Mouse (Mus musculus) kidney, embryonic 16.5 days (tissue): Measurements from ENCODE around the gene Amn1. TPM values are rescaled to one million over a fixed set of nuclear protein-coding genes. Genes with fewer than 3 reads are reported as not detected.
"Not testable (repeated sequence)": the region's sequence is repeated elsewhere in the genome, so short reads cannot be mapped to it uniquely, and the experiment has no call there.

Source experiments
- ATAC-seq: fragments of 200-750 bp; cut with Nextera tagmentation; 2 replicates; pipeline ENCODE4 v1.8.0; 2017; ENCODE audit warnings: moderate TSS enrichment; ENCODE audit not compliant: low FRiP score, low TSS enrichment
- H3K27ac ChIP-seq: fragments of 300-500 bp; sonication (generic); 2 replicates; pipeline ENCODE4 v1.5.1; 2014; ENCODE audit warnings: low read length
- H3K27me3 ChIP-seq: fragments of 300-500 bp; sonication (generic); 2 replicates; pipeline ENCODE4 v1.6.1; 2014; ENCODE audit warnings: low read length, control low read depth, mixed read lengths; ENCODE audit not compliant: insufficient read depth
- H3K36me3 ChIP-seq: fragments of 300-500 bp; sonication (generic); 2 replicates; pipeline ENCODE4 v1.6.1; 2014; ENCODE audit warnings: low read length, control low read depth, mixed read lengths; ENCODE audit not compliant: insufficient read depth
- H3K4me1 ChIP-seq: fragments of 300-500 bp; sonication (generic); 2 replicates; pipeline ENCODE4 v1.6.1; 2014; ENCODE audit warnings: low read length, control low read depth, mixed read lengths; ENCODE audit not compliant: insufficient read depth
- H3K4me2 ChIP-seq: fragments of 300-500 bp; sonication (generic); replicated peaks from 2 replicates; pipeline ENCODE4 v1.6.1; 2014; ENCODE audit warnings: low read depth, low read length
- H3K4me3 ChIP-seq: fragments of 300-500 bp; sonication (generic); 2 replicates; pipeline ENCODE4 v1.5.1; 2014; ENCODE audit warnings: mild to moderate bottlenecking, low read length
- H3K9ac ChIP-seq: fragments of 300-500 bp; sonication (generic); replicated peaks from 2 replicates; pipeline ENCODE4 v1.6.1; 2014; ENCODE audit warnings: low read length
- H3K9me3 ChIP-seq: fragments of 300-500 bp; sonication (generic); 2 replicates; pipeline ENCODE4 v1.6.1; 2016; ENCODE audit warnings: low read length, control low read depth
- WGBS: fragments of 180-500 bp; shearing (Covaris S2); extraction: QIAGEN DNeasy Blood & Tissue Kit; methylation state at CpG from one replicate; pipeline ENCODE4 v1.1.7; 2014; 5-methylcytosine and 5-hydroxymethylcytosine counted together
- polyA plus RNA-seq: library from polyadenylated mRNA; unstranded; fragments of >200 nt; fragmentation: Nextera tagmentation; extraction: Ambion mirVana; gene quantifications from 2 replicates; pipeline ENCODE4 v1.2.1, GENCODE M21; 2015

Amn1 gene
- 27.1 and 32.0 TPM in 2 replicates for polyA plus RNA-seq

DNA sequence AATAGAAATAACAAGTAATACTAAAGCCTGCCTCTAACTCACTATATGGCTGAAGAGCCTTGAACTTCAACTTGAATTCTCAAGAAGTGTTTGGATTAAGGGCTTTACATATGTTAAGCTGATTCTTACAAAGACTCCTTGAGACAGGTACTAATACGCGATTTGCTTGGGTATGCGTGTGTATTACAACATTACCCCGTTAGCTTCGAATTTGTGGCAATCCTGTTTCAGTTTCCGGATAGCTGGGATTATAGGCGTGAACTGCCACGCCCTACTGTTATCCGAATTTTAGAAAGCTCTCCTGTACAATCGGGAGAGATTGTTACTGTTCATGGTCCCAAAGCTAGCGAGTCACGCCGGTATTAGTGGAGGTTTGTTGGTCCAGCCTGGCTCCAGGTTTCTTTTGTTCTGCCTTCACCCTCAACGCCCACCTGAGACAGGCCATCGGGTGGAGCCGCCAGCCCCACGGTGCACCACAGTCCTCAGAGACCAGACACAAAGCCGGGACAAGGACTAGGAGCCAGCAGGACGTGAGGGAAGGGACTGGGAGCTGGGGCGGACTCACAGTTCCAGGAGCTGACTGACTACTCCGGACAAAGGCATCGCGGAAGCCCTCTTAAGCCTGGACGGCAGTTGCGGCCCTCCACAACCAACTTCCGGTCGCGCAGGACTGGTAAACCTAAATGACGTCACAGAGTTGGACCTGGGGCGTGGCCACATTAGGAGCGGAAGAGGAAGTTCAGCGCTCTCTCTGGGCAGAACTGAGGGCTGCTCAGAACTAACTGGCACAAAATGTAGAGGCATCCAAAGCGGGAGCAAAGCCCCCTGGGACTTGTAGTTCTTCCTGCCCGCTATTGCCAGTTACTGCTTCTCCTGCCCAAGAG lies at the start of gene Amn1:
Amn1 (minus strand) TSS at position 672 of the 884 bp plus-strand sequence.
- Histone ChIP-seq H3K36me3 (peaks cover 10% of the 10 kb centered on the region), H3K9ac (peak within 1 kb of the TSS; percentile 98), H3K4me2 (peak within 1 kb of the TSS; percentile 62), H3K4me3 (peak within 1 kb of the TSS; percentile 88), H3K27ac (peak within 1 kb of the TSS; percentile 97), H3K27me3 (no peaks in the 10 kb centered on the region), H3K9me3 (no peaks in the 10 kb centered on the region; the same call in 1 of the 2 replicates), H3K4me1 (peaks cover 17% of the 10 kb centered on the region)
- peak; percentile 100 for ATAC-seq
- WGBS: under 1% methylated on average over 34 of the region's 34 CpGs

GRCm38 (mm10) chr6:149236807-149237206 lies 48.3 kb upstream of the Amn1 start:
- H3K9me3 ChIP-seq: peaks cover 5% of the 10 kb centered on the region; the same call in 1 of the 2 replicates
- ATAC-seq: no peak
- WGBS: 50% methylated on average over 2 of the region's 2 CpGs

GRCm38 (mm10) chr6:149233918-149234317 lies 45.4 kb upstream of the Amn1 start:
- no peaks in the 10 kb centered on the region for H3K4me1 ChIP-seq
- no peak overlapping the region for H3K4me2 ChIP-seq
- WGBS: 68% methylated on average over 3 of the region's 3 CpGs
- ATAC-seq: no peak
- H3K27ac ChIP-seq: no peak overlapping the region
- no peak overlapping the region for H3K9ac ChIP-seq
- no peaks in the 10 kb centered on the region for H3K27me3 ChIP-seq
- H3K4me3 ChIP-seq: no peak overlapping the region
- H3K36me3 ChIP-seq: no peaks in the 10 kb centered on the region
- peaks cover 5% of the 10 kb centered on the region; the same call in 1 of the 2 replicates for H3K9me3 ChIP-seq

More at GRCm38 (mm10) chr6:149236807-149237206, 48.3 kb upstream of the Amn1 start:
- H3K4me1 ChIP-seq: no peaks in the 10 kb centered on the region
- no peaks in the 10 kb centered on the region for H3K27me3 ChIP-seq
- no peak overlapping the region for H3K9ac ChIP-seq
- no peak overlapping the region for H3K4me3 ChIP-seq
- H3K27ac ChIP-seq: no peak overlapping the region
- H3K4me2 ChIP-seq: no peak overlapping the region
- H3K36me3 ChIP-seq: no peaks in the 10 kb centered on the region

DNA sequence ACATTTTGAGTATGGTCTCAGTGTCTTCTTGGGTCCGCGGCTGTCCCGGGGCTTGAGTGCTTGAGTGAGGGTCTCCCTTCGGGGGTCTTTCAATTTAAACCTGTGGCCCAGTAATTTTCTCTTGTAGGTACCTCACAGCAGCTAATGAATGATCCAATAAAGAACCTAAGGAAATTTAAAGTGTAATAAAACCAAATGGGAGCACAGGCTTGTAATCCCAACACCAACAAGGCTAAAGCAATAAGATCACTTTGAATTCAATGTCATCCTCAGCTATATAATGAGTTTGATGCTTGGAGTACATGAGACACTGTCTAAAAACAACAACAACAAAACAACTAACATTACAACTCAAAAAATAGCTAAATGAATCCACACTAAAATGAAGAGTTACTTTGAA lies 36.2 kb upstream of the Amn1 start:
- Histone ChIP-seq H3K27me3 (no peaks in the 10 kb centered on the region), H3K4me3 (no peak overlapping the region), H3K9ac (no peak overlapping the region), H3K36me3 (no peaks in the 10 kb centered on the region), H3K9me3 (no peaks in the 10 kb centered on the region), H3K4me1 (no peaks in the 10 kb centered on the region), H3K4me2 (no peak overlapping the region), H3K27ac (no peak overlapping the region)
- no peak for ATAC-seq
- 93% methylated on average over 4 of the region's 4 CpGs for WGBS

GRCm38 (mm10) chr6:149221296-149221695 lies 32.8 kb upstream of the Amn1 start:
- Histone ChIP-seq H3K4me3 (no peak overlapping the region), H3K9me3 (no peaks in the 10 kb centered on the region), H3K9ac (no peak overlapping the region), H3K36me3 (no peaks in the 10 kb centered on the region), H3K4me1 (no peaks in the 10 kb centered on the region), H3K27ac (0 out of 2 replicates have a peak overlapping the region, but pooled peaks have one; percentile 18), H3K4me2 (no peak overlapping the region), H3K27me3 (no peaks in the 10 kb centered on the region)
- ATAC-seq: no peak

GRCm38 (mm10) chr6:149198572-149198971 lies 10.1 kb upstream of the Amn1 start:
- no peak overlapping the region for H3K4me2 ChIP-seq

GRCm38 (mm10) chr6:149197116-149197515 lies 8.6 kb upstream of the Amn1 start:
- H3K27me3 ChIP-seq: no peaks in the 10 kb centered on the region
- H3K9ac ChIP-seq: no peak overlapping the region
- H3K36me3 ChIP-seq: no peaks in the 10 kb centered on the region
- no peak overlapping the region for H3K4me2 ChIP-seq
- peak overlapping the region; percentile 35 for H3K27ac ChIP-seq
- WGBS: 52% methylated on average over 3 of the region's 3 CpGs
- no peaks in the 10 kb centered on the region; the same call in 1 of the 2 replicates for H3K9me3 ChIP-seq
- peak; percentile 65; the same call in 1 of the 2 replicates for ATAC-seq
- H3K4me3 ChIP-seq: no peak overlapping the region
- H3K4me1 ChIP-seq: peaks cover 12% of the 10 kb centered on the region

More at GRCm38 (mm10) chr6:149198572-149198971, 10.1 kb upstream of the Amn1 start:
- H3K9me3 ChIP-seq: no peaks in the 10 kb centered on the region
- no peaks in the 10 kb centered on the region for H3K36me3 ChIP-seq
- no peaks in the 10 kb centered on the region for H3K27me3 ChIP-seq
- no peak overlapping the region for H3K9ac ChIP-seq
- ATAC-seq: no peak
- peaks cover 12% of the 10 kb centered on the region for H3K4me1 ChIP-seq
- H3K4me3 ChIP-seq: no peak overlapping the region
- H3K27ac ChIP-seq: no peak overlapping the region

GRCm38 (mm10) chr6:149193276-149193905 lies 4.9 kb upstream of the Amn1 start:
- no peak overlapping the region for H3K27ac ChIP-seq
- WGBS: 70% methylated on average over 5 of the region's 5 CpGs
- no peaks in the 10 kb centered on the region; the same call in 1 of the 2 replicates for H3K9me3 ChIP-seq
- H3K4me2 ChIP-seq: no peak overlapping the region
- no peak for ATAC-seq
- no peaks in the 10 kb centered on the region for H3K27me3 ChIP-seq
- H3K9ac ChIP-seq: no peak overlapping the region
- no peaks in the 10 kb centered on the region for H3K36me3 ChIP-seq
- peaks cover 17% of the 10 kb centered on the region for H3K4me1 ChIP-seq
- H3K4me3 ChIP-seq: no peak overlapping the region

DNA sequence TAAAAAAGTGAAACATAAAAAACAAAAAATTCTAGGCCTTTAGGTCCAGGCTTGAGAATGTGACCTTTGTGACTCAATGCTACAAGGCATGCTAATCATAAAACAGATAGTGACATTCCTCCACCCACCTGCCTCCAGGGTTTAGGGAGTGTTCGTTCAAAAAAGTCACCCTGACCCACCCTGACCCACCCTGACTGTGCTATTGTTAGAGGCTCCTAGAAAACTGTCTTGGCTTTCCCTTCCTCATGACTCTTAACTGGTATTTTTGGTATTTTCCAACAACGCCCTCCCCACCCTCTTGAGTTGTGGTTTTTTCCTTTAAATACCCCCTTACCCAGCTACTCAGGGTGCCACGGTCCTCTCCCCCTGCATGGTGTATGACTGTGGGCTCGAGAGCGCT lies 3.4 kb upstream of the Amn1 start:
- H3K4me1 ChIP-seq: peaks cover 18% of the 10 kb centered on the region
- not testable (repeated sequence) for H3K36me3 ChIP-seq, H3K4me3 ChIP-seq, H3K27me3 ChIP-seq, H3K27ac ChIP-seq, H3K9ac ChIP-seq, H3K9me3 ChIP-seq, H3K4me2 ChIP-seq, ATAC-seq
- 84% methylated on average over 5 of the region's 5 CpGs for WGBS
